Mouse (Mus musculus): ENCODE measurements around the gene Limk1. TPM values are rescaled to one million over a fixed set of nuclear protein-coding genes. Genes with fewer than 3 reads are reported as not detected.

Gene Limk1
- polyA plus RNA-seq, 1 experiment = 32.2 TPM

DNA sequence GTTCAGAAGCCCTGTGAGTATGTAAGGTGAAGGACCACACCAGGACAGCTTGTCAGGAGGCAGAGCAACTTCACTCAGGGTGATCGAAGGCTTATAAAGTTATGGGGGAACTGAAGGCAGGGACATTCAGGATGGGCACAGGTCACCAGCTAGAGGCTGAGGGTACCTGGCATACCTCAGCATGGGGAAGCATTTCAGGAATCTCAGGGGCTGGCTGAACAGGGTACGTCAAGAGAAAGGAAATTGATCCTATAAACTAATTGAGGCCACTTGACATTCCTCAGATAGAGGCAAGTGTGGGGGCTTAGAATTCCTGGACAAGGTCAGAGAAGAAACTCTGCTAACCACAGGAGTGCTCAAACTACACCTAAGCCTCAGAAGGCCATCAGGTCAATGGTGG, 7.1 kb upstream of the Limk1 start:
- TF ChIP-seq CEBPB (IDR thresholded peaks at IDR 0.05; ENCODE audit: low read depth) = no peak
- no peak for TF ChIP-seq MYOG (IDR thresholded peaks at IDR 0.05; ENCODE audit: control insufficient read depth, extremely low read depth, insufficient read length)
- no peak for TF ChIP-seq CTCF (IDR thresholded peaks at IDR 0.05; ENCODE audit: control insufficient read depth, insufficient read depth, insufficient read length)
- no peak for TF ChIP-seq USF1 (IDR thresholded peaks at IDR 0.05; ENCODE audit: low read depth)
- no peak for TF ChIP-seq FOSL1 (IDR thresholded peaks at IDR 0.05; ENCODE audit: insufficient read depth, low read length, poor library complexity, severe bottlenecking)
- no peak for TF ChIP-seq MYOD1 (IDR thresholded peaks at IDR 0.05; ENCODE audit: control insufficient read depth, insufficient read length, low read depth)
- TF ChIP-seq MAX (IDR thresholded peaks at IDR 0.05) = no peak
- Histone ChIP-seq H3K79me3 (ENCODE audit: low read depth) (no peaks in the 10 kb centered on the region), H3ac (ENCODE audit: control insufficient read depth, insufficient read length, low read depth) (no peak overlapping the region), H3K36me3 (ENCODE audit: control insufficient read depth, insufficient read depth) (no peaks in the 10 kb centered on the region), H3K4me3 (ENCODE audit: insufficient read depth, poor library complexity, severe bottlenecking) (no peak overlapping the region), H3K79me2 (ENCODE audit: control insufficient read depth, insufficient read depth) (no peaks in the 10 kb centered on the region), H3K27me3 (ENCODE audit: control insufficient read depth, insufficient read depth, insufficient read length) (peaks cover 13% of the 10 kb centered on the region)

DNA sequence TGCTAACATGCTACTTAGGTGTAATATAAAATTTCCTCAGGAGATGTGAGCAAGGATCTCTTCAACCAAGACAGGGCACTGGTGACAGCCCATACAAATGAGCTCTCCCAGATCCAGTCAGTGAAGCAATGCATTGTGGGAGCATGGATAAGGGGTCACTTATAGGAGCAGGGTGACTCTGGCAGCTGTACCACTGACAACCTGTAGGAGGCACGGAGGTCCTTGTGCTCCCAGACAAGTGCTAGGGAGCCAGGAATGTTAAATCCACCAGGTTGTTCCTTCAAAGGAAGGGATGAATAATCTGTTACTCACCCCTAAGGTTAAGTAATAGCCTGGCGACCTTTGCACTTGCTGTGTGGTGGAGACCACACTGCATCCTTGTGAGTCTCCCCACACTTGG, 6.7 kb upstream of the Limk1 start:
- Histone ChIP-seq H3K36me3 (ENCODE audit: control insufficient read depth, insufficient read depth) (no peaks in the 10 kb centered on the region), H3K79me2 (ENCODE audit: control insufficient read depth, insufficient read depth) (no peaks in the 10 kb centered on the region), H3ac (ENCODE audit: control insufficient read depth, insufficient read length, low read depth) (no peak overlapping the region), H3K4me3 (ENCODE audit: insufficient read depth, poor library complexity, severe bottlenecking) (no peak overlapping the region), H3K27me3 (ENCODE audit: control insufficient read depth, insufficient read depth, insufficient read length) (peaks cover 11% of the 10 kb centered on the region), H3K79me3 (ENCODE audit: low read depth) (no peaks in the 10 kb centered on the region)
- TF ChIP-seq MYOG (IDR thresholded peaks at IDR 0.05; ENCODE audit: control insufficient read depth, extremely low read depth, insufficient read length) (no peak), CEBPB (IDR thresholded peaks at IDR 0.05; ENCODE audit: low read depth) (no peak), MYOD1 (IDR thresholded peaks at IDR 0.05; ENCODE audit: control insufficient read depth, insufficient read length, low read depth) (no peak), FOSL1 (IDR thresholded peaks at IDR 0.05; ENCODE audit: insufficient read depth, low read length, poor library complexity, severe bottlenecking) (no peak), MAX (IDR thresholded peaks at IDR 0.05) (no peak), USF1 (IDR thresholded peaks at IDR 0.05; ENCODE audit: low read depth) (no peak), CTCF (IDR thresholded peaks at IDR 0.05; ENCODE audit: control insufficient read depth, insufficient read depth, insufficient read length) (no peak)

DNA sequence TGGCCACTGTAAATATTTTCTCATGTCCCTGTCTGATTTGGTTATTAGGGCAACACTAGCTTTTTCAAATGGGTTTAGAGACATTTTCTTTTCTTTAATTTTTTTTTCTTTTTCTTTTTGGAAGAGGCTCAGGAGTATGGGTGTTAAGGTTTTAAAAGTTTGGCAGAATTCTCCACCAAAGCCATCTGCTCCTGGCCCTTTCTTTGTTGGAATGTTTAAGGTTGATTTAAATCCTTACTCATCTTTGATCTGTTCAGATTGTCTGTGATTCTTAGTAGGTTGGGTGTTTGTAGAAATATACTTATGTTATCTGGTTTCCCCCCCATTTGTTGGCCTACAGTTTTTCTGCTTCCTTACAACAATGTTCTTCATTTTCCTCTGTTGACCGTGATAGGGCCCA, 4.3 kb upstream of the Limk1 start:
- H3K79me2 ChIP-seq (ENCODE audit: control insufficient read depth, insufficient read depth) = no peaks in the 10 kb centered on the region
- H3K79me3 ChIP-seq (ENCODE audit: low read depth) = no peaks in the 10 kb centered on the region
- H3K36me3 ChIP-seq (ENCODE audit: control insufficient read depth, insufficient read depth) = no peaks in the 10 kb centered on the region
- H3K4me3 ChIP-seq (ENCODE audit: insufficient read depth, poor library complexity, severe bottlenecking) = no peak overlapping the region
- H3ac ChIP-seq (ENCODE audit: control insufficient read depth, insufficient read length, low read depth) = no peak overlapping the region
- peaks cover 3% of the 10 kb centered on the region for H3K27me3 ChIP-seq (ENCODE audit: control insufficient read depth, insufficient read depth, insufficient read length)
- TF ChIP-seq MYOG (IDR thresholded peaks at IDR 0.05; ENCODE audit: control insufficient read depth, extremely low read depth, insufficient read length) (no peak), MAX (IDR thresholded peaks at IDR 0.05) (no peak), CEBPB (IDR thresholded peaks at IDR 0.05; ENCODE audit: low read depth) (no peak), USF1 (IDR thresholded peaks at IDR 0.05; ENCODE audit: low read depth) (no peak), CTCF (IDR thresholded peaks at IDR 0.05; ENCODE audit: control insufficient read depth, insufficient read depth, insufficient read length) (no peak), FOSL1 (IDR thresholded peaks at IDR 0.05; ENCODE audit: insufficient read depth, low read length, poor library complexity, severe bottlenecking) (no peak), MYOD1 (IDR thresholded peaks at IDR 0.05; ENCODE audit: control insufficient read depth, insufficient read length, low read depth) (no peak)

DNA sequence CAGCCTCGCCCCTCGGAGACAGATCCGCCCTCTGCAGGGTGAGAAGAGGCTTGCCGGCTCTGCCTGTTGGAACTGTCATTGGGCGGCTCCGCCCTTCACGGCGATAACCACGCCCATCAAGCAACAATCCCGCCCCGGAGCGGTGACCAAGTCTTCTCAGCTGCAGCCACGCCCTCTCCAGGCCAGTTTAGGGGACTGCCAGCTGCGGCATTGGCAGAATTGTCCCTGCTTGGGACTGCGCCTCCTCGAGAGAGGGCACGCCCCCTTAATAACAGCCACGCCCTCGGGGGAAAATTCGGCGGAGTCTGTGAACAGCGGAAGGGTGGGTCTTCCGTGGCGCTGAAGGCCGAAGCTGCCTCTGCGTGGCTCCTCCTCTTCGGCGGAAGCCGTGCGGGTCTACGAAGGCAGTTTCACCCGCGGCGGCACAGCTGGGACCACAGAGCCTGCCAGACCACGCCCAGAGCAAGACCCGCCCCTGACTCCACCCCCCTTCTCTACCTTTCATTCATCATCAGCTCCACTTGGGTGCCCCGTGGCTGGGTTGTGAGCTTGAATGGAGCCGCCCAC, 403 bp upstream of the Limk1 start:
- peaks cover 4% of the 10 kb centered on the region for H3K36me3 ChIP-seq (ENCODE audit: control insufficient read depth, insufficient read depth)
- H3K27me3 ChIP-seq (ENCODE audit: control insufficient read depth, insufficient read depth, insufficient read length) = no peaks in the 10 kb centered on the region
- no peaks in the 10 kb centered on the region for H3K79me2 ChIP-seq (ENCODE audit: control insufficient read depth, insufficient read depth)
- H3ac ChIP-seq (ENCODE audit: control insufficient read depth, insufficient read length, low read depth) = no peak overlapping the region
- no peaks in the 10 kb centered on the region for H3K79me3 ChIP-seq (ENCODE audit: low read depth)
- TF ChIP-seq CEBPB (IDR thresholded peaks at IDR 0.05; ENCODE audit: low read depth) (no peak), MYOG (IDR thresholded peaks at IDR 0.05; ENCODE audit: control insufficient read depth, extremely low read depth, insufficient read length) (no peak), MAX (IDR thresholded peaks at IDR 0.05) (peak; percentile 62), FOSL1 (IDR thresholded peaks at IDR 0.05; ENCODE audit: insufficient read depth, low read length, poor library complexity, severe bottlenecking) (no peak), CTCF (IDR thresholded peaks at IDR 0.05; ENCODE audit: control insufficient read depth, insufficient read depth, insufficient read length) (no peak)
- H3K4me3 ChIP-seq (ENCODE audit: insufficient read depth, poor library complexity, severe bottlenecking) = peak overlapping the region; percentile 29

DNA sequence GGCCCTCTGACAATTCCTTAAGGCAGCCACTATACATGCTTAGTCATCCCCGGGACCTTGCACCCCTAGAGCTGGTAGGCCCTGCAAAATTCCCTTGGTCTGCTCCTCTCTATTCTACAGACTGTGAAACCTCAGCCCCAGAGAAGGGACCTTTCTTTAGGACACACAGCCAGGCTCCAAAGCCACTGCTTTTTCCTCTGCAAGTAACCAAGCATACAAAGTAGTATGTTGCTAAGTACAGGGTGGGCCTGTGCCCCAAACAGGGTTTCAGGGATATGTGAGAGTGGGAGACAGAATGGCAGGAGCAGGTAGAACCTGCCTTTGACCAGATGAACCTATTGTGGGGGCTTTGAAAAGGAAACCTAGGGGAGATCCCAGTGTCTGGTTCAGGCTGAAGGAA, 1.2 kb downstream of the Limk1 start:
- H3K4me3 ChIP-seq (ENCODE audit: insufficient read depth, poor library complexity, severe bottlenecking) = no peak overlapping the region
- no peaks in the 10 kb centered on the region for H3K79me3 ChIP-seq (ENCODE audit: low read depth)
- H3K36me3 ChIP-seq (ENCODE audit: control insufficient read depth, insufficient read depth) = peaks cover 12% of the 10 kb centered on the region
- TF ChIP-seq USF1 (IDR thresholded peaks at IDR 0.05; ENCODE audit: low read depth) (no peak), MYOD1 (IDR thresholded peaks at IDR 0.05; ENCODE audit: control insufficient read depth, insufficient read length, low read depth) (no peak), CEBPB (IDR thresholded peaks at IDR 0.05; ENCODE audit: low read depth) (no peak), FOSL1 (IDR thresholded peaks at IDR 0.05; ENCODE audit: insufficient read depth, low read length, poor library complexity, severe bottlenecking) (no peak), MYOG (IDR thresholded peaks at IDR 0.05; ENCODE audit: control insufficient read depth, extremely low read depth, insufficient read length) (no peak), MAX (IDR thresholded peaks at IDR 0.05) (no peak), CTCF (IDR thresholded peaks at IDR 0.05; ENCODE audit: control insufficient read depth, insufficient read depth, insufficient read length) (no peak)
- H3K79me2 ChIP-seq (ENCODE audit: control insufficient read depth, insufficient read depth) = no peaks in the 10 kb centered on the region
- no peak overlapping the region for H3ac ChIP-seq (ENCODE audit: control insufficient read depth, insufficient read length, low read depth)
- H3K27me3 ChIP-seq (ENCODE audit: control insufficient read depth, insufficient read depth, insufficient read length) = no peaks in the 10 kb centered on the region

DNA sequence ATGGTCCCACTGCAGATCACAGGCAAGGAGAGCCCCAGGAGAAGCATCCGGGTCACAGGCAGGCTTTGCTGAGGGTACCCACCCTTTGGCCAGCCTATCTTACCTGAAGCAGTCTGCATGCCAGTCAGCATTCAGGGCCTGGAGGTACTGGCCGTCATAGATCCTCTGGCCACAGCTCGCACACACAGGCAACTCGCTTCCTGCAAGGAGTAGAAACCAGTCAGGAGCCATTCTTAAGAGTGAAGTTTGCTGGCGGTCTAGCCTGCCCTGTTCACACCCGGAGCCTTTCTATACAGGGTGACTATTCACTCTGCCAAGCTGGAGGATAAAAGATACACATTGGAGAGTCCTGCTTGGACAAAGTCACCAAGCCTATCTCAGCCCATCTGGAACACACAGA, 1.9 kb downstream of the Limk1 start:
- Histone ChIP-seq H3K79me3 (ENCODE audit: low read depth) (no peaks in the 10 kb centered on the region), H3K36me3 (ENCODE audit: control insufficient read depth, insufficient read depth) (peaks cover 12% of the 10 kb centered on the region), H3ac (ENCODE audit: control insufficient read depth, insufficient read length, low read depth) (no peak overlapping the region), H3K27me3 (ENCODE audit: control insufficient read depth, insufficient read depth, insufficient read length) (no peaks in the 10 kb centered on the region), H3K4me3 (ENCODE audit: insufficient read depth, poor library complexity, severe bottlenecking) (no peak overlapping the region), H3K79me2 (ENCODE audit: control insufficient read depth, insufficient read depth) (no peaks in the 10 kb centered on the region)
- TF ChIP-seq FOSL1 (IDR thresholded peaks at IDR 0.05; ENCODE audit: insufficient read depth, low read length, poor library complexity, severe bottlenecking) (no peak), USF1 (IDR thresholded peaks at IDR 0.05; ENCODE audit: low read depth) (no peak), MAX (IDR thresholded peaks at IDR 0.05) (no peak), MYOG (IDR thresholded peaks at IDR 0.05; ENCODE audit: control insufficient read depth, extremely low read depth, insufficient read length) (no peak), CEBPB (IDR thresholded peaks at IDR 0.05; ENCODE audit: low read depth) (no peak), CTCF (IDR thresholded peaks at IDR 0.05; ENCODE audit: control insufficient read depth, insufficient read depth, insufficient read length) (no peak), MYOD1 (IDR thresholded peaks at IDR 0.05; ENCODE audit: control insufficient read depth, insufficient read length, low read depth) (no peak)

Measured in C2C12 (cell line).